Comparison of ENCODE assay signal across 15 mouse cellular contexts in genomic region chr3:121189199-121189598, GRCm38 (mm10).
"Had no signal": no experiment of that assay in that cellular context is flagged by ENCODE, and none has a peak within 500 bp of the region (broad histone marks: within the 10 kb centered on the region; RNA-seq: fewer than 3 reads in every experiment).

No protein-coding gene starts in this region.

- H3K9me3 ChIP-seq: limb, embryonic 15.5 days; liver, embryonic 12.5 days; midbrain, embryonic 13.5 days; midbrain, embryonic 15.5 days; neural tube, embryonic 12.5 days had no signal

- H3K27ac ChIP-seq: limb, embryonic 15.5 days; liver, embryonic 12.5 days; liver, embryonic 14.5 days; macrophage; midbrain, embryonic 13.5 days; midbrain, embryonic 15.5 days; neural tube, embryonic 12.5 days had no signal

- DNase-seq: lung, embryonic 14.5 days; right cerebral cortex, postnatal 25 days; right cerebral cortex, postnatal 4 days; spleen, adult 18-20 months; thymus, adult 2 months; thymus, postnatal 36 days had no signal

- H3K4me2 ChIP-seq: limb, embryonic 15.5 days; liver, embryonic 12.5 days; lung, embryonic 14.5 days; midbrain, embryonic 11.5 days; midbrain, embryonic 13.5 days; midbrain, embryonic 15.5 days; neural tube, embryonic 12.5 days had no signal

- H3K4me3 ChIP-seq: limb, embryonic 15.5 days; liver, embryonic 12.5 days; megakaryocyte, embryonic 14.5 days; midbrain, embryonic 13.5 days; midbrain, embryonic 15.5 days; neural tube, embryonic 12.5 days had no signal

- H3K27me3 ChIP-seq: limb, embryonic 15.5 days; megakaryocyte, embryonic 14.5 days; midbrain, embryonic 13.5 days; midbrain, embryonic 15.5 days; neural tube, embryonic 12.5 days had no signal

- H3K36me3 ChIP-seq: limb, embryonic 15.5 days; liver, embryonic 12.5 days; midbrain, embryonic 13.5 days; midbrain, embryonic 15.5 days; neural tube, embryonic 12.5 days had no signal

- ATAC-seq: liver, embryonic 12.5 days; midbrain, embryonic 13.5 days; midbrain, embryonic 15.5 days had no signal

- H3K4me1 ChIP-seq: limb, embryonic 15.5 days; midbrain, embryonic 13.5 days; midbrain, embryonic 15.5 days; neural tube, embryonic 12.5 days had no signal

- H3K9ac ChIP-seq: limb, embryonic 15.5 days; liver, embryonic 12.5 days; liver, embryonic 14.5 days; lung, embryonic 14.5 days; midbrain, embryonic 13.5 days; midbrain, embryonic 15.5 days; neural tube, embryonic 12.5 days had no signal
